Mouse (Mus musculus): ENCODE data around the gene Atp2b4.

DNA sequence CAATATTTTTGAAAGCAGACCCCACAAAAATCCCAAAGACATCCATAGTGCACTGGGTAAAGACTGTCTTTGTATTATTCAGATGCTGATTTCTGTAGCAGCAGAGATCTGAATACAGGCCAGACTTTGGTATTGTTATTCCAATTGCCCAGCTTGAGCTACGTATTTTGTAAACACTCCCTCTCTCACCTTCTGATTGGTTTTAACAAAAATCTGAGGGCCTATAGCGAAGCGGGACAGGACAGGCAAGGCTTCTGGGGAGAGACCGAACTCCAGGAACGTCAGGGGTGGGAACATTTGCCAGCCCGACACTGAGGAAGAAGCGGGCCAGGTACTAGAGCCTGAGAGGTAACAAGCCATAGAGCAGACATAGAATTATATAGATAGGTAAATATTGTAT lies 133.1 kb downstream of the Atp2b4 start:
- no peak for TF ChIP-seq POLR2A (IDR thresholded peaks at IDR 0.05; ENCODE audit: low read depth, low read length)
- no peak for TF ChIP-seq CTCF (IDR thresholded peaks at IDR 0.05; ENCODE audit: extremely low read depth, insufficient read depth, insufficient read length, insufficient replicate concordance)
